Mouse (Mus musculus): ENCODE measurements around the gene Fhl2. TPM values are rescaled to one million over a fixed set of nuclear protein-coding genes. Genes with fewer than 3 reads are reported as not detected.
"Not testable (repeated sequence)": the region's sequence is repeated elsewhere in the genome, so short reads cannot be mapped to it uniquely, and the experiment has no call there.

Fhl2 gene
- polyA plus RNA-seq, 1 experiment from 2014 or later = 12.3 TPM

DNA sequence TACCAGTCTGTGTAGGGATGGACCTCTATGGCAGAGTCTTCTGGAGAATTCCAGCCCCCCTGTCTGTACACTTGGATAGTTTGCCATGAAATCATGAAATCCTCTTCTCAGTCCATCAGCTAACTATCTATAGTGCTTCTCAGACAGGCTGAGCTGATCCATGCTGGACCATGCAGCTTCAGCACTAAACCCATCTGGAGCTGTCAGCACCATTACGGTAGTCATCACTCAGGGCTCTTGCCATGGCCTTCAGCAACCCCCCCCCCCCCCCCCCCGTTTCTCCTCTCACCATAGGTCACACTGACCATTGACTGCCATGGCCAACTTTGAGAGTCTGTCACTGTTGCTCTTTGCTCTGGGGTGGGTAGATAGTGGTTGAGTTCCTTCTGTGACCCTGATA lies 5.0 kb upstream of the Fhl2 start:
- H3K36me3 ChIP-seq (ENCODE audit: control insufficient read depth, insufficient read depth, low read length) = no peaks in the 10 kb centered on the region
- no peak overlapping the region for H3K4me2 ChIP-seq (ENCODE audit: low read depth)
- ATAC-seq (ENCODE audit: insufficient read depth, low FRiP score, low TSS enrichment) (no peak), DNase-seq (ENCODE audit: low spot score) (no peak)
- H3K9me3 ChIP-seq (ENCODE audit: control insufficient read depth, low read length) = no peaks in the 10 kb centered on the region
- H3K9ac ChIP-seq (ENCODE audit: low read length) = no peak overlapping the region
- no peaks in the 10 kb centered on the region for H3K4me1 ChIP-seq (ENCODE audit: control insufficient read depth, insufficient read depth, low read length)
- 67% methylated on average over 2 of the region's 2 CpGs for WGBS
- H3K27me3 ChIP-seq (ENCODE audit: control insufficient read depth, insufficient read depth, low read length) = no peaks in the 10 kb centered on the region
- no peak overlapping the region for H3K27ac ChIP-seq (ENCODE audit: low read depth, low read length)
- no peak overlapping the region for H3K4me3 ChIP-seq (ENCODE audit: low read depth, low read length)

DNA sequence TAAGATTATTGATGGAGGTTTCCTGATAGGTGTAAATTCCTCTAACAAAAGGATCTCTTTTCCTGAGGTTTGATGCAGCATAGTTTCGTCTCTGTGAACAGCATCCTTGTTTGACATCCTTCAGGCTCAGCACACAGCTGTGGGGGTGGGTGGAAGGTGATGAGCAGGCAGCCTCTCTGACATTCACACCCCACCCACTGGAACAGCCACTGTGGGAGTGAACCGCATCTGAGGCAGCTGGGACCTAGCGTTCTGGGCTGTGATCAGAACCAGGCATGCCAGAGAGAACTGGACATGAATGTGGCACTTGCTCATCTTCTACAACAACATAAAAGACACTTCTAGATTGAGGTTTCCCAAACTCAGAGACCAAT lies 3.1 kb upstream of the Fhl2 start:
- no peaks in the 10 kb centered on the region for H3K4me1 ChIP-seq (ENCODE audit: control insufficient read depth, insufficient read depth, low read length)

DNA sequence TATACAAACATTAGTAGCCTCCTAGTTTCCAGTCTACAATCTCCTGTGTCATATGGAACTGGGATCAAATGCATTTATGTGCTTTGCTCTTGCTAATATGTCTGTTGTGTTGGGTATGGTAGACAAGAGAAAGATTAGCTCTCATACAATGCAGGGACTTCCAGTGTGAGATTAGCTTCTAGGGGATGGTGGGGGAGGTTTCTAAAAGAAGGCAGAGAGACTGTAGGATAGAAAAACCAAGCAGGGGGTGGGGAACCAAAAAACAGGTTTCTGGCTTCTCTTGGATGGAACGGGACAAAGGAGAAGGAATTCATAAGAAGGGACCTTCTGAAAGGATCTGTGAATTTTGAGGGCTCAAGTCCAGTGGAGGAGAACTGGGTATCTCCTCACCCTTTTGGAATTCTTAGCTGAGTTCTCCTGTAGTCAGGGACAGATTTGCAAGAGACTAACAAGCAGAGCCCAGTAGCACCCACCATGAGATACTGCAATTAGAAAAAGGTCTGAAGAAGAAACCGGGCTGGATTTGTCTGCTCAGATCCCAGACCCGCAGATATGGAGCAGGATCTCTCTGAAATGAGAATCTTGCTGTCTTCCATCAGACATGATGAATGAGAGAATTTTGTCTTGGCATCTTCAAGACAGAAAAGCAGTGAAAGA lies 2.6 kb upstream of the Fhl2 start:
- ATAC-seq (ENCODE audit: insufficient read depth, low FRiP score, low TSS enrichment) = no peak
- no peak overlapping the region for H3K4me2 ChIP-seq (ENCODE audit: low read depth)
- no peak overlapping the region for H3K4me3 ChIP-seq (ENCODE audit: low read depth, low read length)
- no peak for DNase-seq (ENCODE audit: low spot score)
- no peaks in the 10 kb centered on the region for H3K9me3 ChIP-seq (ENCODE audit: control insufficient read depth, low read length)
- no peak overlapping the region for H3K9ac ChIP-seq (ENCODE audit: low read length)
- no peaks in the 10 kb centered on the region for H3K36me3 ChIP-seq (ENCODE audit: control insufficient read depth, insufficient read depth, low read length)
- H3K27ac ChIP-seq (ENCODE audit: low read depth, low read length) = no peak overlapping the region
- no peaks in the 10 kb centered on the region for H3K27me3 ChIP-seq (ENCODE audit: control insufficient read depth, insufficient read depth, low read length)
- no peaks in the 10 kb centered on the region for H3K4me1 ChIP-seq (ENCODE audit: control insufficient read depth, insufficient read depth, low read length)
- 88% methylated on average over 3 of the region's 3 CpGs for WGBS

More for the DNA sequence above, 3.1 kb upstream of the Fhl2 start:
- DNase-seq (ENCODE audit: low spot score) (no peak), ATAC-seq (ENCODE audit: insufficient read depth, low FRiP score, low TSS enrichment) (no peak)
- 81% methylated on average over 3 of the region's 3 CpGs for WGBS
- no peak overlapping the region for H3K9ac ChIP-seq (ENCODE audit: low read length)
- H3K4me3 ChIP-seq (ENCODE audit: low read depth, low read length) = no peak overlapping the region
- no peaks in the 10 kb centered on the region for H3K27me3 ChIP-seq (ENCODE audit: control insufficient read depth, insufficient read depth, low read length)
- H3K36me3 ChIP-seq (ENCODE audit: control insufficient read depth, insufficient read depth, low read length) = no peaks in the 10 kb centered on the region
- no peak overlapping the region for H3K27ac ChIP-seq (ENCODE audit: low read depth, low read length)
- H3K4me2 ChIP-seq (ENCODE audit: low read depth) = no peak overlapping the region
- no peaks in the 10 kb centered on the region for H3K9me3 ChIP-seq (ENCODE audit: control insufficient read depth, low read length)

DNA sequence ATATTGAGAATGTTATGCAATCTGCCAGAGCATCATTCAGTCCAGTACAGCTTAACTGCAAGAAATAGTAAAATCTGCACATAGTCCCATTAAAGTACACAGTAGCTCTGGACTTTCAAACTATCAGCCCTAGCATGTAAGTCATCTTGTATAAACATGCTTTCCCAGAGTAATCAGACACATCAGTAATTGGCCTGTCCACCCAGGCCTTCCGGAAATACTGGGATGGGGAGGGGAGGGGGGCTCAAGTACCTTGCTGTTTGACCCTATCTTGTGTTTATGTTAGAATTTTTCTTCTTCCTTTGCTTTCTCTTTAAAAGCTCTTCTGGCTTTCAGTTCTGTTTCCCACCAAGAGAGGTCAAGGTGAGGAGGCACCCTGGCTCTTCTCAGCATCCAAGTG lies 725 bp downstream of the Fhl2 start:
- no peak overlapping the region for H3K9ac ChIP-seq (ENCODE audit: low read length)
- DNase-seq (ENCODE audit: low spot score) (no peak), ATAC-seq (ENCODE audit: insufficient read depth, low FRiP score, low TSS enrichment) (no peak)
- H3K9me3 ChIP-seq (ENCODE audit: control insufficient read depth, low read length) = no peaks in the 10 kb centered on the region
- no peak overlapping the region for H3K27ac ChIP-seq (ENCODE audit: low read depth, low read length)
- 52% methylated on average over 1 of the region's 1 CpGs for WGBS
- H3K27me3 ChIP-seq (ENCODE audit: control insufficient read depth, insufficient read depth, low read length) = no peaks in the 10 kb centered on the region
- H3K4me1 ChIP-seq (ENCODE audit: control insufficient read depth, insufficient read depth, low read length) = no peaks in the 10 kb centered on the region
- H3K4me2 ChIP-seq (ENCODE audit: low read depth) = no peak overlapping the region
- no peak overlapping the region for H3K4me3 ChIP-seq (ENCODE audit: low read depth, low read length)
- H3K36me3 ChIP-seq (ENCODE audit: control insufficient read depth, insufficient read depth, low read length) = no peaks in the 10 kb centered on the region

DNA sequence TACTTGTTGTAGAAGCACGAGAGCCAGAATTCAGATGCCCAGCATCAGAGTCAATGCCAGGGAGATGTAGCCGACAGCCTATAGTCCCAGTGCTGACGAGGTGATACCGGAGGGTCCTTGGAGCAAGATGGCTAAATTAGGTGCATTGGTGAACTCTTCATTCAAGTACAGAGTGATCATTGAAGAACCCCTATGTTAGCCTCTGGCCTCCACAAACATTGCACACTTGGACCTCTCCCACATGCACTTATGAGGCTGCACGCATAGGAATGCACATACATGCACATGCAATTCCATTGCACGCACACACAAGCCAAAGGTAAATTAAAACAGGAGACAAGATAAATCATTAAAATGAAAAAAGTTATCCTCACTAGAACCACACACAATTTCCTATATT lies 3.4 kb downstream of the Fhl2 start:
- H3K9ac ChIP-seq (ENCODE audit: low read length) = no peak overlapping the region
- no peaks in the 10 kb centered on the region for H3K9me3 ChIP-seq (ENCODE audit: control insufficient read depth, low read length)
- 97% methylated on average over 6 of the region's 6 CpGs for WGBS
- H3K36me3 ChIP-seq (ENCODE audit: control insufficient read depth, insufficient read depth, low read length) = no peaks in the 10 kb centered on the region
- H3K4me1 ChIP-seq (ENCODE audit: control insufficient read depth, insufficient read depth, low read length) = no peaks in the 10 kb centered on the region
- no peak overlapping the region for H3K4me3 ChIP-seq (ENCODE audit: low read depth, low read length)
- no peak overlapping the region for H3K4me2 ChIP-seq (ENCODE audit: low read depth)
- H3K27me3 ChIP-seq (ENCODE audit: control insufficient read depth, insufficient read depth, low read length) = no peaks in the 10 kb centered on the region
- no peak overlapping the region for H3K27ac ChIP-seq (ENCODE audit: low read depth, low read length)
- ATAC-seq (ENCODE audit: insufficient read depth, low FRiP score, low TSS enrichment) (no peak), DNase-seq (ENCODE audit: low spot score) (no peak)

DNA sequence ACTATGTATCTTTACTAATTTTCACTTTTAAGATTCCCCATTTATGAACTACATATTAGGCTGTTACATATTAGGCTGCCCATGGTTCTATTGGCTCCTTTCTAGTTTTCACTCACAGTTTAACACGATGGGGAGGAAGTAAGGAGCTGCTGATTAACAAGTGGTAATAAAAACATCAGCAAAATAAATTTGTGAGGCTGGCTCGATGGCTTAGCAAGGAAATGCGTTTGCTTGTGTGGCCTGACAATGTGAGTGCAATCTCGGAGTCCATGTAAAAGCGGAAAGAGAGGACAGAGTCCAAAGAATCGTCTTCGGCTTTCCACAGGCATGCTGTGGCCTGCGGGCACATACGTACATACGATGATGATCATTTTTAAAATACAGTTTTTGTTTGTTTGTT lies 4.3 kb downstream of the Fhl2 start:
- Histone ChIP-seq H3K36me3 (ENCODE audit: control insufficient read depth, insufficient read depth, low read length) (no peaks in the 10 kb centered on the region), H3K27me3 (ENCODE audit: control insufficient read depth, insufficient read depth, low read length) (no peaks in the 10 kb centered on the region), H3K4me2 (ENCODE audit: low read depth) (no peak overlapping the region), H3K9ac (ENCODE audit: low read length) (no peak overlapping the region), H3K9me3 (ENCODE audit: control insufficient read depth, low read length) (no peaks in the 10 kb centered on the region), H3K4me1 (ENCODE audit: control insufficient read depth, insufficient read depth, low read length) (no peaks in the 10 kb centered on the region), H3K27ac (ENCODE audit: low read depth, low read length) (no peak overlapping the region), H3K4me3 (ENCODE audit: low read depth, low read length) (no peak overlapping the region)
- ATAC-seq (ENCODE audit: insufficient read depth, low FRiP score, low TSS enrichment) (no peak), DNase-seq (ENCODE audit: low spot score) (no peak)
- 80% methylated on average over 10 of the region's 10 CpGs for WGBS

DNA sequence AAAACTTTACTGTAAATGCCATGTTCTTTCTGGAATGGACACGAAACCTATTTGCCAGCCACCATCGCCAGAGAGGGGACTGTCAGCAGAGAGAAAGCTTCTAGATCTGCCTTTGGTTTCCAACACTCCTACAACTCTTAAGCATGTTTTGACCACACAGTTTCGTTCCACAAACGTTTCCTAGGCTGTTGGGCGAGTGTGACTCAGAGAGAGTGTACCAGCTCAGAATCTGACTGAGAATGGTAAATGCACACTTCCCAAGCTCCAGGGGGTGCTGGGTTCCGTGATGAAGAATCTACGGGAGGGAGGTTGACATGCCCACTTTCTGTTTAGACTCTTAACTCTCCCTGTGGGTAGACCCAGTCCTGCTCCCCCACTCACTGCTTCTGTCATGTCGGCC lies 5.7 kb downstream of the Fhl2 start:
- Histone ChIP-seq H3K4me1 (ENCODE audit: control insufficient read depth, insufficient read depth, low read length) (no peaks in the 10 kb centered on the region), H3K36me3 (ENCODE audit: control insufficient read depth, insufficient read depth, low read length) (no peaks in the 10 kb centered on the region), H3K4me3 (ENCODE audit: low read depth, low read length) (no peak overlapping the region), H3K4me2 (ENCODE audit: low read depth) (no peak overlapping the region), H3K9ac (ENCODE audit: low read length) (no peak overlapping the region), H3K27me3 (ENCODE audit: control insufficient read depth, insufficient read depth, low read length) (no peaks in the 10 kb centered on the region), H3K9me3 (ENCODE audit: control insufficient read depth, low read length) (no peaks in the 10 kb centered on the region), H3K27ac (ENCODE audit: low read depth, low read length) (no peak overlapping the region)
- DNase-seq (ENCODE audit: low spot score) (no peak), ATAC-seq (ENCODE audit: insufficient read depth, low FRiP score, low TSS enrichment) (no peak)
- 89% methylated on average over 8 of the region's 8 CpGs for WGBS

DNA sequence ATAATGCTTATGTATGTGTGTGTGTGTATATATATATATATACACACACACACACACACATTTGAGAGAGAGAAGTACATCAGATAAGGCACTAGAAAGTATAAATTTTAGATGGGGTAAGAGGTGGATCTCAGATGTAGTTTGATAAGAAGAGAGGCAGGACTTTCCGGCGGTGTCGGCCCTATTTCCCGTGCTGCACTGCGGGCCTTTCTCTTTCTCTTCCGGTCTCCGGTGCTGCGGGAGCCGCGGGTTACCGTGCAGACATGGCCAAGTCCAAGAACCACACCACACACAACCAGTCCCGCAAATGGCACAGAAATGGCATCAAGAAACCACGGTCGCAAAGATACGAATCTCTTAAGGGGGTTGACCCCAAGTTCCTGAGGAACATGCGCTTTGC lies 7.9 kb downstream of the Fhl2 start:
- not testable (repeated sequence) for H3K4me3 ChIP-seq (ENCODE audit: low read depth, low read length); H3K36me3 ChIP-seq (ENCODE audit: control insufficient read depth, insufficient read depth, low read length); DNase-seq (ENCODE audit: low spot score); H3K9me3 ChIP-seq (ENCODE audit: control insufficient read depth, low read length); H3K4me1 ChIP-seq (ENCODE audit: control insufficient read depth, insufficient read depth, low read length); H3K27ac ChIP-seq (ENCODE audit: low read depth, low read length); H3K4me2 ChIP-seq (ENCODE audit: low read depth); H3K9ac ChIP-seq (ENCODE audit: low read length); ATAC-seq (ENCODE audit: insufficient read depth, low FRiP score, low TSS enrichment); H3K27me3 ChIP-seq (ENCODE audit: control insufficient read depth, insufficient read depth, low read length)
- WGBS = 92% methylated on average over 7 of the region's 16 CpGs

DNA sequence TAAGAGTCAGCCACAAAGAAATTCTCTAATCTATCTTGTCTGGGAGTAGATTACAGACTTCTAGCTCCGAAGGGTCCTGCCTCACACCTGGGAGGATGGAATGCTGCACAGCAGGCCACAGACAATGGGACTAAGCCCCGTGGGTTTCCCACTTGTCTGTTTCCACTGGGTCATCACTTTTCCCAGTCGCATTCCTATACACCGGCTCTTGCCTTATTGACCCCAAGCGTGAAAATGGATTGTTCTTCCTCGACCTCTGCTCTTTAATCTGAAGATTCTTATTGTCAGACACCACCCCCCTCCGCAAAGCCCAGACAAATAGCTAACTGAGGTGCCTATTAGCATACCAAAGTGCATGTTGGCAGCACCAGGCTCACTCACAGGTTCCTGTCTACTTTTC lies 10.4 kb downstream of the Fhl2 start:
- no peaks in the 10 kb centered on the region for H3K4me1 ChIP-seq (ENCODE audit: control insufficient read depth, insufficient read depth, low read length)
- no peaks in the 10 kb centered on the region for H3K27me3 ChIP-seq (ENCODE audit: control insufficient read depth, insufficient read depth, low read length)
- no peak overlapping the region for H3K4me2 ChIP-seq (ENCODE audit: low read depth)
- no peak overlapping the region for H3K9ac ChIP-seq (ENCODE audit: low read length)
- DNase-seq (ENCODE audit: low spot score) = peak; percentile 17
- H3K36me3 ChIP-seq (ENCODE audit: control insufficient read depth, insufficient read depth, low read length) = no peaks in the 10 kb centered on the region
- WGBS = 7% methylated on average over 7 of the region's 7 CpGs
- no peak for ATAC-seq (ENCODE audit: insufficient read depth, low FRiP score, low TSS enrichment)
- no peak overlapping the region for H3K4me3 ChIP-seq (ENCODE audit: low read depth, low read length)
- no peaks in the 10 kb centered on the region for H3K9me3 ChIP-seq (ENCODE audit: control insufficient read depth, low read length)
- no peak overlapping the region for H3K27ac ChIP-seq (ENCODE audit: low read depth, low read length)

Measured in neural tube, embryonic 11.5 days (tissue).